Mouse (Mus musculus): ENCODE measurements at regions not wholly inside any gene's neighbourhood (a gene's known extent, or its start where the extent isn't known, plus 50 kb on each side); places are given as distances from the start of the nearest gene placed in this dataset.

DNA sequence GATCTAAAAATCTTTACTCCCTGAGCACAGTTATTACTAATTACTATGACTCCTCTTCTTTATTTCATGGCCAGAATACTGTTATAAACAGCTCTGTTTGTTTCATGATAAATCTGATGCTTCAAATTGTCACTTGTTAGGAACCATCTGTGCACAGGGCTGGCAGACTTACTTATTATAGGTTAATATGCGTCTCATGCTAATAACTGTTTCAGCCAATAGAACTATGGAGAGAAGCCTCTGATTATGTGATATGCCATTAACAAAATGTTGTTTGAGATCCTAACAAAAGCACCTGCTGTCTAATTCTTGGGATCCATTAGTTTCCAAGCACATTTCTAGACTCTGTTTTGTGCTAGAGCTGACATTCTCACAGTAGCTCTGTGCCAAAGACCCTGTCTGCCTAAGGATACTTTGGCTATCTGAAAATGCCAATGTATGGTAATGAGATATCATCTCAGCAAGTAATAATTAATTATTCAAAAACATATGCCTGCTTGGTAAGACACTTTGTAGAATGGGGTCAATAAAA lies 318.1 kb downstream of the Grb14 start:
- H3K27me3 ChIP-seq (ENCODE audit: insufficient read depth, low read length), result no peaks in the 10 kb centered on the region
- H3K9ac ChIP-seq, result no peak overlapping the region
- WGBS, result 76% methylated on average over 1 of the region's 1 CpGs
- H3K4me2 ChIP-seq, result no peak overlapping the region
- ATAC-seq (ENCODE audit: insufficient read depth) (no peak), DNase-seq (no peak)
- H3K27ac ChIP-seq (ENCODE audit: low read depth), result no peak overlapping the region
- no peaks in the 10 kb centered on the region for H3K4me1 ChIP-seq (ENCODE audit: insufficient read depth)
- no peak for TF ChIP-seq CTCF (IDR thresholded peaks at IDR 0.05; ENCODE audit: low read depth)
- H3K36me3 ChIP-seq (ENCODE audit: insufficient read depth), result no peaks in the 10 kb centered on the region
- no peaks in the 10 kb centered on the region for H3K9me3 ChIP-seq (ENCODE audit: low read depth, low read length)
- no peak overlapping the region for H3K4me3 ChIP-seq (ENCODE audit: low read depth, low read length)

DNA sequence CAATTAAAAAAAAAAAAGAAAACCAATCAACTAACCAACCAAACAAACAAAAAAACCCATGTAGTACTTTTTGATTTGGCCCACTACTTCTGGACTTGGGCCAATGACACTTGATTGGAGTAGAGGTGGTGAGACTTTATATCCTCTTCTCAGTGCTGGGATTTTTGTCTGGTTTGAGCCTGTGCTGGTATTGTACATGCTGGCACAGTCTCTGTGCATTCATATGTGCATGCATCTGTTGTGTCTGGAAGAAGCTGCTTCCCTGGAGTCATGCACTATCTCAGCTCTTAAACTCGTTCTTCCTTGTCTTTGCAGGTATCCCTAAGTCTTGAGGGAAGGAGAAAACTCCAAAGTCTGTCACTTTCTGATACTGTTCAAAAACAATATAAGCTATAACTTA lies 328.8 kb downstream of the Grb14 start:
- Histone ChIP-seq H3K9me3 (ENCODE audit: low read depth, low read length) (no peaks in the 10 kb centered on the region), H3K36me3 (ENCODE audit: insufficient read depth) (no peaks in the 10 kb centered on the region), H3K9ac (no peak overlapping the region), H3K4me3 (ENCODE audit: low read depth, low read length) (no peak overlapping the region), H3K4me2 (no peak overlapping the region), H3K27ac (ENCODE audit: low read depth) (no peak overlapping the region), H3K4me1 (ENCODE audit: insufficient read depth) (no peaks in the 10 kb centered on the region), H3K27me3 (ENCODE audit: insufficient read depth, low read length) (no peaks in the 10 kb centered on the region)
- WGBS, result 66% methylated on average over 1 of the region's 1 CpGs
- ATAC-seq (ENCODE audit: insufficient read depth), result no peak
- TF ChIP-seq CTCF (IDR thresholded peaks at IDR 0.05; ENCODE audit: low read depth), result no peak
- DNase-seq, result no peak

DNA sequence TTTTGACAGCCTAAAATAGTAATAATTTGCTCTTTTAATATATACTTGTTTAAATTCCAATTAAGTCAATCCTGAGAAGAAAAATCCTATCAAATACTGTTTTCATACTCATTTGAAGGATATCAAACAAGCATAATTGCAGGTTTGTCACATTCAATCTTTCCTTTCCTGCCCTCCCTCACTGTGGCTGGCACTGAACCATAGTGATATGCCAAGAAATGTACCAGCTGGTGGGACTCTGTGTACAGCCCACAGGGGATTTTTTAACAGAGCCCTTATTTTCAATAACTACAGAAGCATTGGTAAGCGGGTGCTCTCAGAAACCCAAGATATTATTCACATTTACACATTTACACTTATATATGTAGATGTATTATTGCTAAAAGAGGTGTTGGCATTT lies 333.3 kb downstream of the Grb14 start:
- ATAC-seq (ENCODE audit: insufficient read depth) (no peak), DNase-seq (no peak)
- TF ChIP-seq CTCF (IDR thresholded peaks at IDR 0.05; ENCODE audit: low read depth), result no peak
- Histone ChIP-seq H3K36me3 (ENCODE audit: insufficient read depth) (no peaks in the 10 kb centered on the region), H3K4me3 (ENCODE audit: low read depth, low read length) (no peak overlapping the region), H3K27me3 (ENCODE audit: insufficient read depth, low read length) (no peaks in the 10 kb centered on the region), H3K4me1 (ENCODE audit: insufficient read depth) (no peaks in the 10 kb centered on the region), H3K9me3 (ENCODE audit: low read depth, low read length) (no peaks in the 10 kb centered on the region), H3K9ac (no peak overlapping the region), H3K27ac (ENCODE audit: low read depth) (no peak overlapping the region), H3K4me2 (no peak overlapping the region)
- WGBS, result 78% methylated on average over 1 of the region's 1 CpGs

DNA sequence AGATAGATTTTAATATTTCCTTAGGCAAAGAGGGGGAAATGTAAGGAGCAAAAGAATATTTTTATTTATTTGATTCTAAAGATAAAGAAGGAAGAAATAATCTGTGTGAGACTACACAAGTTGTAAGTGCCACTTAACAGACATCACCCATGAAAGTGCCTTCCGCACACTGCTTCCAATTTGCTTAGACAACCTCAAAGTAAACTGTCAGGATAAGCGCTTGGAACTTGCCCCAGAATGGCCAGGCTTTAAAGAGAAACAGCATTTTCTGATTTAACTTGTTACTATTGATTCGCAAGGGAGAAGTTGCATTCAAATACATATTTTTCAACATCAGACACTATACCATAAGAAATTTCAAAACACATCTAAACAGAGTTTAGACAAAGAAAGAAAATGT lies 333.8 kb downstream of the Grb14 start:
- Histone ChIP-seq H3K4me2 (no peak overlapping the region), H3K4me1 (ENCODE audit: insufficient read depth) (no peaks in the 10 kb centered on the region), H3K36me3 (ENCODE audit: insufficient read depth) (no peaks in the 10 kb centered on the region), H3K4me3 (ENCODE audit: low read depth, low read length) (no peak overlapping the region), H3K9me3 (ENCODE audit: low read depth, low read length) (no peaks in the 10 kb centered on the region), H3K9ac (no peak overlapping the region), H3K27ac (ENCODE audit: low read depth) (no peak overlapping the region), H3K27me3 (ENCODE audit: insufficient read depth, low read length) (no peaks in the 10 kb centered on the region)
- no peak for TF ChIP-seq CTCF (IDR thresholded peaks at IDR 0.05; ENCODE audit: low read depth)
- 54% methylated on average over 3 of the region's 3 CpGs for WGBS
- ATAC-seq (ENCODE audit: insufficient read depth) (no peak), DNase-seq (no peak)

DNA sequence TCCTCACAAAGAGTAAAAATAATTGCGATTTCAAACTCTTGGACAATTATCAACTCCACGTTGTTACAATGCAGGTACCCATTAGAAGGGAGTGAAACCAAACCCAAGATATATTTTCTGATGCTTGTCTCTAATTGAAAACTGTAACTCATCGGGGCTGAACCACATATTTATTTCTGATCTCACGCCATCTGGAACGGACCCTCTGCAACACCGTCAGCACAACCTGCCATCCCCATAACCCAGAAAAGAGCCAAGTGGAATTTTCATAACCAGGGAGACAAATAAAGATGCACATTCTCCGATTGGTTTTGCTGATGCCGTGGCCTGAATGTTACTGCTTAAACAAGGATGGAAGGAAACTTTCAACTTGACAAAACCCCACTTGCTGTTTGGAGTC lies 338.0 kb downstream of the Grb14 start:
- no peak for TF ChIP-seq CTCF (IDR thresholded peaks at IDR 0.05; ENCODE audit: low read depth)
- Histone ChIP-seq H3K4me2 (no peak overlapping the region), H3K9ac (no peak overlapping the region), H3K27ac (ENCODE audit: low read depth) (no peak overlapping the region), H3K4me1 (ENCODE audit: insufficient read depth) (no peaks in the 10 kb centered on the region), H3K9me3 (ENCODE audit: low read depth, low read length) (no peaks in the 10 kb centered on the region), H3K27me3 (ENCODE audit: insufficient read depth, low read length) (no peaks in the 10 kb centered on the region), H3K36me3 (ENCODE audit: insufficient read depth) (no peaks in the 10 kb centered on the region), H3K4me3 (ENCODE audit: low read depth, low read length) (no peak overlapping the region)
- DNase-seq (no peak), ATAC-seq (ENCODE audit: insufficient read depth) (no peak)
- 84% methylated on average over 8 of the region's 8 CpGs for WGBS

DNA sequence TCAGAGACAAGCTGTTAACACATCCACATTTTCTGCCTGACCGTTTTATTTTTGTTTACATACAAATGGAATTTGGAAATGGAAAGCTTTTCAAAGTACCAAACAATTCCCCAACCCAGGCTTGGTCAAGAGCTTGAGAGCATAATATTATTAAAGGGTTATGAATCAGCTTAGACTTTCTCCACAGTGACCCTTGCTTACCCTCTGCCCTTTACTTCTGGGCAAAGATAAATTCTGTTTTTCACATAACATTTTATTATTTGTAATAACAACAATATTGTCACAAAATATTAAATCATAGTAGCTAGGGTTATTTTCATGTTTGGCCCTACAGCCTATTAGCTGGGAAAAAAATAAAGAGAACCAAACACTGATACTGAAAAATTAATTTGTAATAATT lies 375.2 kb downstream of the Grb14 start:
- Histone ChIP-seq H3K4me1 (ENCODE audit: insufficient read depth) (no peaks in the 10 kb centered on the region), H3K9me3 (ENCODE audit: low read depth, low read length) (no peaks in the 10 kb centered on the region), H3K4me3 (ENCODE audit: low read depth, low read length) (no peak overlapping the region), H3K4me2 (no peak overlapping the region), H3K27ac (ENCODE audit: low read depth) (no peak overlapping the region), H3K36me3 (ENCODE audit: insufficient read depth) (no peaks in the 10 kb centered on the region), H3K9ac (no peak overlapping the region), H3K27me3 (ENCODE audit: insufficient read depth, low read length) (no peaks in the 10 kb centered on the region)
- no peak for ATAC-seq (ENCODE audit: insufficient read depth)
- whole genome bisulfite sequencing, result 58% methylated on average over 1 of the region's 1 CpGs
- no peak for DNase-seq
- no peak for TF ChIP-seq CTCF (IDR thresholded peaks at IDR 0.05; ENCODE audit: low read depth)

DNA sequence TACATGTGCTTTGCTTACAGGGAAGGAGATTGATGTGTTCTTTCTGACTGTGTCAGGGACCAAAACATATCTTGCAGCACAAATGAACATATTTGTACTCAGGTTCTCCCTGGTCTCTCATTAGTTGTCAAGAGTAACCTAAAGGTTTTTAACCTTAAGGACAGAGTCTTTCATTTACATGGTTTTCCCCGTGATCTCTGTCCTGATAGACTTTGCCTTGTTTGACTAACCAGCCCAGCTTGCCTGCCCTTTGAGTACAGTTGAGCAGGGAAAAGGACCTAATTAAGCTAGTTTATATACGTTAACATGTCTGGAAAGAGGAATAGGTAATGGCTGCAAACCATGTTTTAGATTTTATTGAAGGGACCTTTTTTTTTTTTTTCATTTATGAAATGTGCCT lies 407.9 kb downstream of the Grb14 start:
- no peak overlapping the region for H3K27ac ChIP-seq (ENCODE audit: low read depth)
- no peak overlapping the region for H3K4me3 ChIP-seq (ENCODE audit: low read depth, low read length)
- no peaks in the 10 kb centered on the region for H3K4me1 ChIP-seq (ENCODE audit: insufficient read depth)
- no peaks in the 10 kb centered on the region for H3K36me3 ChIP-seq (ENCODE audit: insufficient read depth)
- no peak for TF ChIP-seq CTCF (IDR thresholded peaks at IDR 0.05; ENCODE audit: low read depth)
- no peak for DNase-seq
- no peaks in the 10 kb centered on the region for H3K27me3 ChIP-seq (ENCODE audit: insufficient read depth, low read length)
- H3K4me2 ChIP-seq, result no peak overlapping the region
- no peaks in the 10 kb centered on the region for H3K9me3 ChIP-seq (ENCODE audit: low read depth, low read length)
- H3K9ac ChIP-seq, result no peak overlapping the region
- no peak for ATAC-seq (ENCODE audit: insufficient read depth)
- WGBS, result 74% methylated on average over 2 of the region's 2 CpGs

DNA sequence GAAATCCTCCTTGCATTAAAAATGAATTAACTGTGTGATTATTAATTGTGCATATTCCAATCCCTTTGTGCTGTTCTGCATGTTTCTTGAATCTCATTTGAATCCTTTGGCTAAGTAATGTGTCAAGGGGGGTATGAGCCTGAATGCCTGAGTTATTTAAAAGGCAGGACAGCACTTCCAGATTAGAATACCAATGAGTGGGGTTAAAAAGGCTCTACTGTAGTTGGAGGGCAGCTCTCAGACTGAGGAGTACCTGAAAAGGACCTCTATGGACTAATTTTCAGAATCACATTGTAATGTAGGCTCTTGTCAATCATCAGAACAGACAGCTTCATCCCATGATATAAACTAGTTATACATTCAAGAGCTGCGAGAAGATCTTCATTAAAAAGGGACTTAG lies 417.9 kb downstream of the Grb14 start:
- Histone ChIP-seq H3K9me3 (ENCODE audit: low read depth, low read length) (no peaks in the 10 kb centered on the region), H3K9ac (no peak overlapping the region), H3K4me1 (ENCODE audit: insufficient read depth) (no peaks in the 10 kb centered on the region), H3K27me3 (ENCODE audit: insufficient read depth, low read length) (no peaks in the 10 kb centered on the region), H3K36me3 (ENCODE audit: insufficient read depth) (no peaks in the 10 kb centered on the region), H3K27ac (ENCODE audit: low read depth) (no peak overlapping the region), H3K4me3 (ENCODE audit: low read depth, low read length) (no peak overlapping the region), H3K4me2 (no peak overlapping the region)
- 85% methylated on average over 1 of the region's 1 CpGs for WGBS
- no peak for TF ChIP-seq CTCF (IDR thresholded peaks at IDR 0.05; ENCODE audit: low read depth)
- DNase-seq (no peak), ATAC-seq (ENCODE audit: insufficient read depth) (no peak)

Measured in lung, embryonic 14.5 days (tissue).